Mouse (Mus musculus) liver, embryonic 12.5 days (tissue): ENCODE data around the gene Aff2. TPM values are rescaled to one million over a fixed set of nuclear protein-coding genes. Genes with fewer than 3 reads are reported as not detected.

Experiments used
- ATAC-seq: fragments of 200-750 bp; cut with Nextera tagmentation; 2 replicates; pipeline ENCODE4 v1.8.0; 2017; ENCODE audit warnings: moderate number of reproducible peaks, mild to moderate bottlenecking, moderate library complexity
- H3K27ac ChIP-seq: fragments of 300-500 bp; sonication (generic); 2 replicates; pipeline ENCODE4 v1.5.1; 2016; ENCODE audit warnings: mild to moderate bottlenecking
- H3K27me3 ChIP-seq: fragments of 300-500 bp; sonication (generic); replicated peaks from 2 replicates; pipeline ENCODE4 v1.6.1; 2016; ENCODE audit warnings: mild to moderate bottlenecking, moderate library complexity
- H3K36me3 ChIP-seq: fragments of 300-500 bp; sonication (generic); 2 replicates; pipeline ENCODE4 v1.6.1; 2016; ENCODE audit warnings: mild to moderate bottlenecking, moderate library complexity
- H3K4me1 ChIP-seq: fragments of 300-500 bp; sonication (generic); 2 replicates; pipeline ENCODE4 v1.6.1; 2016
- H3K4me2 ChIP-seq: fragments of 300-500 bp; sonication (generic); 2 replicates; pipeline ENCODE4 v1.6.1; 2016; ENCODE audit warnings: mild to moderate bottlenecking, moderate library complexity
- H3K4me3 ChIP-seq: fragments of 300-500 bp; sonication (generic); 2 replicates; pipeline ENCODE4 v1.5.1; 2016; ENCODE audit warnings: mild to moderate bottlenecking, moderate library complexity
- H3K9ac ChIP-seq: fragments of 300-500 bp; sonication (generic); 2 replicates; pipeline ENCODE4 v1.6.1; 2016; ENCODE audit warnings: mild to moderate bottlenecking, moderate library complexity
- H3K9me3 ChIP-seq: fragments of 300-500 bp; sonication (generic); replicated peaks from 2 replicates; pipeline ENCODE4 v1.6.1; 2016; ENCODE audit warnings: mild to moderate bottlenecking, moderate library complexity
- WGBS: fragments of 180-500 bp; shearing (Covaris S2); methylation state at CpG from one replicate; pipeline ENCODE4 v1.1.7; 2016; ENCODE audit not compliant: insufficient replicate concordance; 5-methylcytosine and 5-hydroxymethylcytosine counted together
- polyA plus RNA-seq: library from polyadenylated mRNA; unstranded; fragments of >200 nt; fragmentation: Nextera tagmentation; extraction: Ambion mirVana; gene quantifications from 2 replicates; pipeline ENCODE4 v1.2.1, GENCODE M21; 2016

Aff2 gene
- polyA plus RNA-seq, 1 experiment from 2014 or later, result 2.3 TPM

DNA sequence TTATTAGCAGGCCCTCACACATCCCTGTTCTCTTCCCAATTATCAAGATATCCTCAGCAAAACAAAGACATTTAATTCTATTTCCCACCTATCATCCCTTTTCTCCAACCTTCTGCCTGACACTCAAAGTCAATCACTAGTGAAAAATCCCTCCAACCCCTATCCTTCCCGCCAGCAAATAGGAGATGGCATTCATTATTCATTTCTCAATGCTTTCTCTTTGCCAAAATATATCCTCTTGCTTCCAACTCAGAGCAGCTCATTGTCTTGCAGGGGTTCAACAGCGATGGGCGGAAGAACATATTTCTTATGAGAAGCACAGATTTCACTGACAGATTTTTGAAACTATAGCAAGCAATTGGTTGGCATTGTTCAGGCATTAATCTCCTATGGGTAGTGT lies 442.4 kb downstream of the Aff2 start:
- Histone ChIP-seq H3K4me2 (no peak overlapping the region), H3K27me3 (no peaks in the 10 kb centered on the region), H3K9me3 (no peaks in the 10 kb centered on the region), H3K36me3 (no peaks in the 10 kb centered on the region), H3K4me3 (no peak overlapping the region), H3K27ac (no peak overlapping the region), H3K9ac (no peak overlapping the region), H3K4me1 (no peaks in the 10 kb centered on the region)
- 70% methylated on average over 3 of the region's 3 CpGs for WGBS
- no peak for ATAC-seq

DNA sequence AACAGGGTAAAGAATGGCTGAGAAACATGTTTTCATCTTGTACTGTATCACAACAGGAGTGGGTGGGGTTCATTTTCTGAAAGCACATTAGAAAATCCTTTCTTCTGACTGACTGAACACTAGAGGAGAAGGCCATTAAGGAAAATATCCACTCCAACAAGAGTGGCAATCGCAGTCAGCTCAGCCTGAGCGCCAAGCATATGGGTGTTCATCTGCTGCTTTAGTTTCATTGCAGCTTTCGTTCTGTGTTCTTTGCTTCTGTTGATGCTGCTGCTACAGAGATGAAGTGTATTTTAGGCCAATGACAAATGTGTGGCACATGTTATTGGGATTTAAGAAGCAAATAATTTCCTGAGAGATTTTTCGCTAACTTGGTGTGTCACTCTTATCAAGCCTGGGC lies 451.7 kb downstream of the Aff2 start:
- no peak for ATAC-seq
- Histone ChIP-seq H3K36me3 (no peaks in the 10 kb centered on the region), H3K4me2 (no peak overlapping the region), H3K4me3 (no peak overlapping the region), H3K27me3 (no peaks in the 10 kb centered on the region), H3K4me1 (no peaks in the 10 kb centered on the region), H3K9me3 (no peaks in the 10 kb centered on the region), H3K27ac (no peak overlapping the region), H3K9ac (no peak overlapping the region)
- whole genome bisulfite sequencing, result 78% methylated on average over 4 of the region's 4 CpGs

DNA sequence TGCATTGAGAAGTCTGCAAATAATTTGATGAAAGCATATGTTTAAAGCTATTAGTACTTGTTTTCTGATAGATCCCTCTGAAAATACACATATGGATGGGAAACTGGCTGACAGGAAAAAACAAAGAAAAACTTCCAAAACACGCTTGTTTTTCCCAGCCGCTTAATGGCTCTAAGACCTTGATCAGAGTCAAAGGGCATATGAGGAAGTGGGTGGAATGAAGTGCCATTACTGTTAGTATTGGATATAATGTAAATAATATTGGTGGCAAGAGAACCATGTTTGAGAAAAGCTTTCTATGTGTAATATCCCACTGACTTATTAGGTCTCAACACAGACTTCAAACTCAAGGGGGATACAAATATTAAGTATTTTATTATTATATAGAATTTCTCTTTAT lies 455.0 kb downstream of the Aff2 start:
- Histone ChIP-seq H3K4me3 (no peak overlapping the region), H3K9ac (no peak overlapping the region), H3K27ac (no peak overlapping the region), H3K4me1 (no peaks in the 10 kb centered on the region), H3K27me3 (no peaks in the 10 kb centered on the region), H3K4me2 (no peak overlapping the region), H3K9me3 (no peaks in the 10 kb centered on the region), H3K36me3 (no peaks in the 10 kb centered on the region)
- ATAC-seq, result no peak
- WGBS, result 65% methylated on average over 2 of the region's 2 CpGs

DNA sequence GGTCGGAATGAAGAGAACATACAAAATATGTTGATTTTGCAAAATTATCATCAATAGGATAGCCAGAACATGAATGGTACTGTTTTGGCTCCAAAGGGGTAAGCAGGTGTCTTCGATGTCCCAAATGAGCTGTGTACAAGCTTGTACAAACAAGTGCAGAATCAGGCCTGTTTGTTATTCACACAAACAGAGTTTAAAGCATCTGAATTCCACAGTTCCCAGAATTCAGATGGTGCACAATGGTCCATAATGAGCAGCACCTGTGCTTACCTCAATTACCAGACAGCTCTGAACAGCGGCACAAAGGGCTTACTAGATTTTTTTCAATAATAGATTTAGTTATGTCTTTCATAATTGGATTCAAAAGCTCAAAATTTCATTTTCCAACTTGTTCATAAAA lies 457.6 kb downstream of the Aff2 start:
- no peaks in the 10 kb centered on the region for H3K36me3 ChIP-seq
- no peaks in the 10 kb centered on the region for H3K4me1 ChIP-seq
- H3K27me3 ChIP-seq, result no peaks in the 10 kb centered on the region
- H3K9ac ChIP-seq, result no peak overlapping the region
- ATAC-seq, result no peak
- H3K4me3 ChIP-seq, result no peak overlapping the region
- no peak overlapping the region for H3K4me2 ChIP-seq
- 79% methylated on average over 3 of the region's 3 CpGs for WGBS
- no peak overlapping the region for H3K27ac ChIP-seq
- H3K9me3 ChIP-seq, result no peaks in the 10 kb centered on the region

DNA sequence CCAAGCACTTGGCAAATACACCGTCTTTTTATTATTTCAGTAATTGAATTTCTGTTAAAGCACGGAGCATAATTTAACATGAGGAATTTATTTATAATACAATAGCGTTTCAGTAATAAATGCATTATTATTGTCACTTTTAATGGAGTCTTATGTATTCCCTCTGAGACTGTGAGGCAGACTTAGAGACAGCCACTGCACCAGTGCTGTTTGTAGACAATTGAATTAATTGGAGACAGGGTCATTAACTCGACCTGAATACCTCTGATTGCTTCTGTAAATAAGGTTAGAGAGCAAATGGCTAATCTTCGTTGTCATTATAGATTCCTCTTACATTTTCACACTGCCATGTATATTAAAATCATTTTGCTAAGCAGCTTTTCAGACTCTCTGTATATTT lies 458.1 kb downstream of the Aff2 start:
- ATAC-seq, result no peak
- Histone ChIP-seq H3K4me1 (no peaks in the 10 kb centered on the region), H3K9me3 (no peaks in the 10 kb centered on the region), H3K27me3 (no peaks in the 10 kb centered on the region), H3K36me3 (no peaks in the 10 kb centered on the region), H3K27ac (no peak overlapping the region), H3K4me2 (no peak overlapping the region), H3K4me3 (no peak overlapping the region), H3K9ac (no peak overlapping the region)
- WGBS, result 60% methylated on average over 5 of the region's 5 CpGs

DNA sequence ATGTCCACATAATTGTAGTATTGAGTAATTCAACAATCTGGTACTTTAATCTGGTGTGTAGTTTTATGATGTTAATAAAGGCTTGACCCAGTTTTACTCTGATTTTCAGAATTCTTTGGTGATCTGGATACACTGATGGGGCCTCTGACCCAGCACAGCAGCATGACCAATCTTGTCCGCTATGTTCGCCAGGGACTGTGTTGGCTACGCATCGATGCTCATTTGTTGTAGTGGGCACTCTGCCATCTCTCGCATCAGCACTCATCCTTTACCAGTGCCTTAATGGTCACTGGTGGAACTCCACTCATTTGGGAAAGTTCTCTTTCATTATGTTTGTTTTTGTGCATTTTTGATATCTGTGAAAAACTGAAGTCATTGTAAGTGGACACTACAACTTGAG lies 507.5 kb downstream of the Aff2 start:
- Histone ChIP-seq H3K4me3 (no peak overlapping the region), H3K4me2 (no peak overlapping the region)
- ATAC-seq, result no peak

DNA sequence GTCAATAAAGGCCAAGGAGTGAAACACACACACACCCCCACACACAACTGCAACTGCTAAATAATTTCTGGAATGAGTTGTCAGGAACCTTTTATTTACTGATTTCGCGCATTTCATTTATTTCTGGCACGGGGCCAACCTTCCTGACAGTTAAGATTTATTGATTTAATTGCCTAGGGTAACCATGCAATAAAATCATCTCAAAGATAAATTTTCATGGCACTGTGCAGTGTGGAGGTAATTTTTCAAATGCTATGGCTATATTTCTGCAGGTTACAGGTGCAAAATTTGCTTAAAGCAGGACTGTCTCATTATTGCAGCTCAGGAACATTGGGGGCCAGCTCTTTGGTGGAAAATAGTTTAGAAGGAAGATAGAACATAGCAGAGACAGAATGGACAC lies 531.6 kb downstream of the Aff2 start:
- no peak overlapping the region for H3K27ac ChIP-seq
- no peaks in the 10 kb centered on the region for H3K4me1 ChIP-seq
- H3K9ac ChIP-seq, result no peak overlapping the region
- H3K4me2 ChIP-seq, result no peak overlapping the region
- H3K36me3 ChIP-seq, result no peaks in the 10 kb centered on the region
- H3K27me3 ChIP-seq, result no peaks in the 10 kb centered on the region
- 58% methylated on average over 3 of the region's 3 CpGs for WGBS
- no peak overlapping the region for H3K4me3 ChIP-seq
- no peak for ATAC-seq
- H3K9me3 ChIP-seq, result no peaks in the 10 kb centered on the region

More for the DNA sequence above, 507.5 kb downstream of the Aff2 start:
- Histone ChIP-seq H3K27me3 (no peaks in the 10 kb centered on the region), H3K27ac (no peak overlapping the region), H3K36me3 (no peaks in the 10 kb centered on the region), H3K9ac (no peak overlapping the region), H3K9me3 (no peaks in the 10 kb centered on the region), H3K4me1 (no peaks in the 10 kb centered on the region)
- 90% methylated on average over 5 of the region's 5 CpGs for WGBS
